Mouse (Mus musculus) limb, embryonic 13.5 days (tissue): ENCODE measurements at regions not wholly inside any gene's neighbourhood (a gene's known extent, or its start where the extent isn't known, plus 50 kb on each side); places are given as distances from the start of the nearest gene placed in this dataset.
A peak's percentile ranks its signal among the peaks of the same experiment; 100 is the strongest.

Source experiments
- ATAC-seq: fragments of 200-750 bp; cut with Nextera tagmentation; 2 replicates; pipeline ENCODE4 v1.8.0; 2017; ENCODE audit warnings: low read depth, moderate number of reproducible peaks, moderate TSS enrichment; ENCODE audit not compliant: low FRiP score
- H3K27ac ChIP-seq: fragments of 300-500 bp; sonication (generic); 2 replicates; pipeline ENCODE4 v1.5.1; 2015; ENCODE audit warnings: inconsistent platforms, mild to moderate bottlenecking, moderate library complexity
- H3K27me3 ChIP-seq: fragments of 300-500 bp; sonication (generic); 2 replicates; pipeline ENCODE4 v1.6.1; 2015; ENCODE audit warnings: mild to moderate bottlenecking, inconsistent platforms
- H3K36me3 ChIP-seq: fragments of 300-500 bp; sonication (generic); 2 replicates; pipeline ENCODE4 v1.6.1; 2015; ENCODE audit warnings: inconsistent platforms, mild to moderate bottlenecking, moderate library complexity
- H3K4me1 ChIP-seq: fragments of 300-500 bp; sonication (generic); 2 replicates; pipeline ENCODE4 v1.6.1; 2015; ENCODE audit warnings: inconsistent platforms
- H3K4me2 ChIP-seq: fragments of 300-500 bp; sonication (generic); replicated peaks from 2 replicates; pipeline ENCODE4 v1.6.1; 2015; ENCODE audit warnings: inconsistent platforms, mild to moderate bottlenecking, moderate library complexity
- H3K4me3 ChIP-seq: fragments of 300-500 bp; sonication (generic); 2 replicates; pipeline ENCODE4 v1.5.1; 2015; ENCODE audit warnings: moderate library complexity, mild to moderate bottlenecking, inconsistent platforms
- H3K9ac ChIP-seq: fragments of 300-500 bp; sonication (generic); 2 replicates; pipeline ENCODE4 v1.6.1; 2015; ENCODE audit warnings: mild to moderate bottlenecking, inconsistent platforms
- H3K9me3 ChIP-seq: fragments of 300-500 bp; sonication (generic); 2 replicates; pipeline ENCODE4 v1.6.1; 2016; ENCODE audit warnings: inconsistent platforms
- WGBS: fragments of 180-500 bp; shearing (Covaris S2); methylation state at CpG from one replicate; pipeline ENCODE4 v1.1.7; 2015; 5-methylcytosine and 5-hydroxymethylcytosine counted together

- H3K36me3 ChIP-seq: no peaks in the 10 kb centered on the region
- ATAC-seq: no peak
- WGBS: 78% methylated on average over 4 of the region's 4 CpGs
- no peak overlapping the region for H3K9ac ChIP-seq
- H3K9me3 ChIP-seq: no peaks in the 10 kb centered on the region
- peaks cover 15% of the 10 kb centered on the region for H3K4me1 ChIP-seq
- H3K27me3 ChIP-seq: no peaks in the 10 kb centered on the region
- no peak overlapping the region for H3K4me2 ChIP-seq
- no peak overlapping the region for H3K4me3 ChIP-seq
- H3K27ac ChIP-seq: no peak overlapping the region
Observed at GRCm38 (mm10) chr4:83915871-83916270, 390.5 kb downstream of the Ccdc171 start.

GRCm38 (mm10) chr4:83917009-83917408 is 391.7 kb downstream of the Ccdc171 start:
- 87% methylated on average over 4 of the region's 4 CpGs for WGBS
- Histone ChIP-seq H3K9ac (no peak overlapping the region), H3K9me3 (peaks cover under 1% of the 10 kb centered on the region; the same call in 1 of the 2 replicates), H3K36me3 (no peaks in the 10 kb centered on the region), H3K27ac (no peak overlapping the region), H3K4me2 (no peak overlapping the region), H3K4me1 (peaks cover 15% of the 10 kb centered on the region), H3K27me3 (no peaks in the 10 kb centered on the region), H3K4me3 (no peak overlapping the region)
- ATAC-seq: no peak

- Histone ChIP-seq H3K27me3 (no peaks in the 10 kb centered on the region), H3K4me2 (no peak overlapping the region), H3K27ac (no peak overlapping the region), H3K36me3 (no peaks in the 10 kb centered on the region), H3K4me3 (no peak overlapping the region), H3K4me1 (peaks cover 15% of the 10 kb centered on the region), H3K9ac (no peak overlapping the region), H3K9me3 (peaks cover 3% of the 10 kb centered on the region; the same call in 1 of the 2 replicates)
- peak; percentile 59; the same call in 1 of the 2 replicates for ATAC-seq
- WGBS: 48% methylated on average over 3 of the region's 3 CpGs
Observed at GRCm38 (mm10) chr4:83918093-83918492, 392.7 kb downstream of the Ccdc171 start.

- H3K36me3 ChIP-seq: no peaks in the 10 kb centered on the region
- H3K4me2 ChIP-seq: no peak overlapping the region
- H3K27ac ChIP-seq: no peak overlapping the region
- peaks cover 3% of the 10 kb centered on the region; the same call in 1 of the 2 replicates for H3K9me3 ChIP-seq
- peaks cover 15% of the 10 kb centered on the region for H3K4me1 ChIP-seq
- WGBS: 68% methylated on average over 1 of the region's 1 CpGs
- no peak overlapping the region for H3K9ac ChIP-seq
- no peaks in the 10 kb centered on the region for H3K27me3 ChIP-seq
- no peak for ATAC-seq
- H3K4me3 ChIP-seq: no peak overlapping the region
Observed at GRCm38 (mm10) chr4:83919041-83919440, 393.7 kb downstream of the Ccdc171 start.

GRCm38 (mm10) chr4:83925118-83925842 is 399.9 kb downstream of the Ccdc171 start:
- H3K27me3 ChIP-seq: no peaks in the 10 kb centered on the region
- H3K4me1 ChIP-seq: peaks cover 18% of the 10 kb centered on the region
- no peak overlapping the region for H3K4me3 ChIP-seq
- no peaks in the 10 kb centered on the region for H3K36me3 ChIP-seq
- H3K27ac ChIP-seq: no peak overlapping the region; the same call in 1 of the 2 replicates
- ATAC-seq: no peak
- WGBS: 53% methylated on average over 8 of the region's 8 CpGs
- H3K9ac ChIP-seq: no peak overlapping the region
- H3K4me2 ChIP-seq: no peak overlapping the region
- H3K9me3 ChIP-seq: peaks cover 3% of the 10 kb centered on the region; the same call in 1 of the 2 replicates

- no peaks in the 10 kb centered on the region for H3K27me3 ChIP-seq
- H3K9ac ChIP-seq: peak overlapping the region; percentile 3; the same call in 1 of the 2 replicates
- no peak overlapping the region for H3K4me3 ChIP-seq
- peak; percentile 69; the same call in 1 of the 2 replicates for ATAC-seq
- 13% methylated on average over 11 of the region's 11 CpGs for WGBS
- H3K27ac ChIP-seq: peak overlapping the region; percentile 70; the same call in 1 of the 2 replicates
- no peaks in the 10 kb centered on the region for H3K36me3 ChIP-seq
- H3K4me2 ChIP-seq: 0 out of 2 replicates have a peak overlapping the region, but pooled peaks have one; percentile 5
- H3K9me3 ChIP-seq: peaks cover 3% of the 10 kb centered on the region; the same call in 1 of the 2 replicates
- peaks cover 20% of the 10 kb centered on the region for H3K4me1 ChIP-seq
Observed at GRCm38 (mm10) chr4:83926195-83926731, 400.9 kb downstream of the Ccdc171 start.

- ATAC-seq: 0 out of 2 replicates have a peak, but pooled peaks have one; percentile 40
- Histone ChIP-seq H3K4me2 (no peak overlapping the region), H3K9me3 (no peaks in the 10 kb centered on the region), H3K27me3 (no peaks in the 10 kb centered on the region), H3K27ac (peak overlapping the region; percentile 75), H3K9ac (no peak overlapping the region), H3K4me3 (no peak overlapping the region), H3K4me1 (peaks cover 18% of the 10 kb centered on the region), H3K36me3 (no peaks in the 10 kb centered on the region)
- 36% methylated on average over 8 of the region's 8 CpGs for WGBS
Observed at GRCm38 (mm10) chr4:83931897-83932654, 406.7 kb downstream of the Ccdc171 start.

- no peak overlapping the region for H3K9ac ChIP-seq
- no peak for ATAC-seq
- no peaks in the 10 kb centered on the region for H3K9me3 ChIP-seq
- H3K27me3 ChIP-seq: no peaks in the 10 kb centered on the region
- H3K36me3 ChIP-seq: no peaks in the 10 kb centered on the region
- H3K4me1 ChIP-seq: peaks cover 30% of the 10 kb centered on the region
- H3K27ac ChIP-seq: peak overlapping the region; percentile 44; the same call in 1 of the 2 replicates
- 76% methylated on average over 9 of the region's 9 CpGs for WGBS
- H3K4me3 ChIP-seq: no peak overlapping the region
- H3K4me2 ChIP-seq: no peak overlapping the region
Observed at GRCm38 (mm10) chr4:83941693-83942092, 416.3 kb downstream of the Ccdc171 start.

- Histone ChIP-seq H3K27me3 (no peaks in the 10 kb centered on the region), H3K9me3 (no peaks in the 10 kb centered on the region), H3K27ac (no peak overlapping the region), H3K4me3 (no peak overlapping the region), H3K9ac (no peak overlapping the region), H3K4me2 (no peak overlapping the region), H3K4me1 (peaks cover 9% of the 10 kb centered on the region), H3K36me3 (no peaks in the 10 kb centered on the region)
- 92% methylated on average over 2 of the region's 2 CpGs for WGBS
- ATAC-seq: no peak
Observed at GRCm38 (mm10) chr4:83949612-83950011, 424.3 kb downstream of the Ccdc171 start.

GRCm38 (mm10) chr4:83950809-83951409 is 425.6 kb downstream of the Ccdc171 start:
- no peak for ATAC-seq
- Histone ChIP-seq H3K27ac (no peak overlapping the region), H3K4me2 (no peak overlapping the region), H3K4me1 (peaks cover 9% of the 10 kb centered on the region), H3K36me3 (no peaks in the 10 kb centered on the region), H3K9ac (no peak overlapping the region), H3K27me3 (no peaks in the 10 kb centered on the region), H3K4me3 (no peak overlapping the region), H3K9me3 (no peaks in the 10 kb centered on the region)
- 78% methylated on average over 10 of the region's 10 CpGs for WGBS

- Histone ChIP-seq H3K27me3 (no peaks in the 10 kb centered on the region), H3K36me3 (no peaks in the 10 kb centered on the region), H3K4me2 (no peak overlapping the region), H3K9me3 (no peaks in the 10 kb centered on the region), H3K9ac (no peak overlapping the region), H3K4me3 (no peak overlapping the region), H3K27ac (no peak overlapping the region), H3K4me1 (peaks cover 13% of the 10 kb centered on the region)
- no peak for ATAC-seq
- WGBS: 84% methylated on average over 12 of the region's 12 CpGs
Observed at GRCm38 (mm10) chr4:83956252-83956904, 431.0 kb downstream of the Ccdc171 start.
